9 mouse cellular contexts compared by ENCODE assay signal in genomic region chr13:36724533-36725470, GRCm38 (mm10). TPM values are rescaled to one million over a fixed set of nuclear protein-coding genes. Genes with fewer than 3 reads are reported as not detected.
DNase-seq lines count a peak whose midpoint lies in the region; ATAC-seq and TF ChIP-seq lines count a peak whose summit lies in the region.
"Had no signal": no experiment of that assay in that cellular context is flagged by ENCODE, and none has a peak within 500 bp of the region (broad histone marks: within the 10 kb centered on the region; RNA-seq: fewer than 3 reads in every experiment).

No protein-coding gene starts in this region.

- H3K9ac ChIP-seq in kidney, embryonic 14.5 days (ENCODE audit: low read depth, low read length) = no peak overlapping the region
- H3K9ac ChIP-seq in midbrain, embryonic 11.5 days (ENCODE audit: low read length) = no peak overlapping the region
- H3K9ac ChIP-seq in stomach, postnatal 0 days (ENCODE audit: low read length) = no peak overlapping the region

- no peak for TF ChIP-seq CTCF in stomach, postnatal 0 days (IDR thresholded peaks at IDR 0.05; ENCODE audit: low read depth)

- under 1% methylated on average over 40 of the region's 40 CpGs for WGBS in kidney, embryonic 14.5 days
- under 1% methylated on average over 40 of the region's 40 CpGs for WGBS in midbrain, embryonic 11.5 days
- 3% methylated on average over 40 of the region's 40 CpGs for WGBS in stomach, postnatal 0 days

- H3K4me2 ChIP-seq in kidney, embryonic 14.5 days (replicated peaks; ENCODE audit: low read depth, low read length) = peak overlapping the region; percentile 21; the same call in 1 of the 2 replicates
- peak overlapping the region; percentile 37 for H3K4me2 ChIP-seq in midbrain, embryonic 11.5 days
- H3K4me2 ChIP-seq in stomach, postnatal 0 days (replicated peaks; ENCODE audit: low read depth) = peak overlapping the region; percentile 31; the same call in 1 of the 2 replicates

- H3K36me3 ChIP-seq in kidney, embryonic 14.5 days (ENCODE audit: control insufficient read depth, insufficient read depth, low read length) = no peaks in the 10 kb centered on the region
- H3K36me3 ChIP-seq in midbrain, embryonic 11.5 days (ENCODE audit: control insufficient read depth, insufficient read depth, low read length) = no peaks in the 10 kb centered on the region
- H3K36me3 ChIP-seq in stomach, postnatal 0 days (ENCODE audit: control insufficient read depth, insufficient read depth, low read length) = no peaks in the 10 kb centered on the region

- H3K27me3 ChIP-seq in kidney, embryonic 14.5 days (ENCODE audit: control insufficient read depth, insufficient read depth, low read length) = peaks cover 87% of the 10 kb centered on the region
- H3K27me3 ChIP-seq in midbrain, embryonic 11.5 days (ENCODE audit: control insufficient read depth, insufficient read depth, low read length) = peaks cover 80% of the 10 kb centered on the region
- peaks cover 16% of the 10 kb centered on the region for H3K27me3 ChIP-seq in stomach, postnatal 0 days (ENCODE audit: control insufficient read depth, insufficient read depth, low read length)

- TF ChIP-seq EP300 in stomach, postnatal 0 days (optimal IDR thresholded peaks at IDR 0.05) = no peak

- peaks cover 8% of the 10 kb centered on the region; the same call in 1 of the 2 replicates for H3K4me1 ChIP-seq in kidney, embryonic 14.5 days (ENCODE audit: control insufficient read depth, insufficient read depth, low read length)
- H3K4me1 ChIP-seq in midbrain, embryonic 11.5 days (ENCODE audit: control insufficient read depth, insufficient read depth, low read length) = peaks cover 11% of the 10 kb centered on the region
- H3K4me1 ChIP-seq in stomach, postnatal 0 days (replicated peaks; ENCODE audit: control insufficient read depth, insufficient read depth) = peaks cover 5% of the 10 kb centered on the region; the same call in 1 of the 2 replicates

- no peak for DNase-seq in kidney, adult 8-10 months
- peak; percentile 90 for DNase-seq in cerebellum, adult 9-11 months
- peak; percentile 36 to 41 for DNase-seq in frontal cortex, postnatal 25 days (ENCODE audit: low spot score in 2 of 2)
- DNase-seq in layer of hippocampus, adult 8-10 months (ENCODE audit: low spot score in 2 of 2) = peak; percentile 55 to 70
- DNase-seq in midbrain, embryonic 11.5 days (ENCODE audit: low spot score, missing footprints) = peak; percentile 97
- DNase-seq in stomach, postnatal 0 days (ENCODE audit: low spot score) = peak; percentile 39
- DNase-seq in urinary bladder, adult 2 months (ENCODE audit: low spot score) = no peak

- ATAC-seq in kidney, embryonic 14.5 days (ENCODE audit: low FRiP score, low TSS enrichment) = 0 out of 2 replicates have a peak, but pooled peaks have one; percentile 25
- ATAC-seq in midbrain, embryonic 11.5 days (ENCODE audit: low FRiP score) = peak; percentile 75
- ATAC-seq in stomach, postnatal 0 days (ENCODE audit: low FRiP score, low TSS enrichment) = no peak

- H3K27ac ChIP-seq in kidney, embryonic 14.5 days (ENCODE audit: low read depth, low read length) = no peak overlapping the region
- peak overlapping the region; percentile 64 for H3K27ac ChIP-seq in midbrain, embryonic 11.5 days (ENCODE audit: low read depth, low read length)
- no peak overlapping the region for H3K27ac ChIP-seq in stomach, postnatal 0 days (replicated peaks)

- H3K9me3 ChIP-seq in kidney, embryonic 14.5 days (ENCODE audit: control insufficient read depth, low read length) = no peaks in the 10 kb centered on the region
- H3K9me3 ChIP-seq in midbrain, embryonic 11.5 days (ENCODE audit: control insufficient read depth, low read length) = no peaks in the 10 kb centered on the region
- H3K9me3 ChIP-seq in stomach, postnatal 0 days (ENCODE audit: control insufficient read depth, low read length) = no peaks in the 10 kb centered on the region

- H3K4me3 ChIP-seq in kidney, embryonic 14.5 days (ENCODE audit: low read length) = peak overlapping the region; percentile 4; the same call in 1 of the 2 replicates
- H3K4me3 ChIP-seq in midbrain, embryonic 11.5 days (ENCODE audit: low read depth, low read length) = peak overlapping the region; percentile 17
- H3K4me3 ChIP-seq in stomach, postnatal 0 days (ENCODE audit: low read depth, low read length) = peak overlapping the region; percentile 19

RNA-seq across cellular contexts. Expression of gene Nrn1, which starts 10.1 kb away (rescaled TPM):
- not detected in 2 replicates for polyA plus RNA-seq in kidney, embryonic 14.5 days (2014; fragmentation: Nextera tagmentation; extraction: Ambion mirVana)
- total RNA-seq in layer of hippocampus, adult 8-10 months (2022) = 100 to 1,000 TPM; 226 to 246 (median 235) TPM
- polyA plus RNA-seq in midbrain, embryonic 11.5 days (2014; fragmentation: Nextera tagmentation; extraction: Ambion mirVana) = 52.7 and 53.5 TPM in 2 replicates
- 1.6 and 1.8 TPM in 2 replicates for polyA plus RNA-seq in stomach, postnatal 0 days (2015; fragmentation: Nextera tagmentation; extraction: Ambion mirVana)
- 39.9 and 51.6 TPM in 2 replicates for polyA plus RNA-seq in urinary bladder, adult 2 months (2012; rRNA removed)
- total RNA-seq: MEL had no signal

Comparison
In these comparisons a context has a peak if more than half of its experiments do, and no peak if none do; other contexts are left out.
1. DNase-seq: peak in cerebellum, adult 9-11 months (single experiment), frontal cortex, postnatal 25 days (2 of 2), layer of hippocampus, adult 8-10 months (2 of 2), midbrain, embryonic 11.5 days (single experiment) and stomach, postnatal 0 days (single experiment); none in kidney, adult 8-10 months (0 of 2) and urinary bladder, adult 2 months (single experiment).
2. RNA of gene Nrn1, which starts 10.1 kb away (polyA plus RNA-seq): 52.7 to 53.5 TPM in midbrain, embryonic 11.5 days and 39.9 to 51.6 TPM in urinary bladder, adult 2 months; 1.6 to 1.8 TPM in stomach, postnatal 0 days and not detected in kidney, embryonic 14.5 days; every median in the first group is over 10 times any median in the second.
3. Peak in every context shown above with its lines, with median percentiles within 50 percentile points of each other: H3K4me2 ChIP-seq and H3K4me3 ChIP-seq.